In genomic region chr17:32013659-32014058, GRCm38 (mm10) we compare ENCODE assay signal across 10 mouse cellular contexts.
"Had no signal": no experiment of that assay in that cellular context is flagged by ENCODE, and none has a peak within 500 bp of the region (broad histone marks: within the 10 kb centered on the region; RNA-seq: fewer than 3 reads in every experiment).

No protein-coding gene starts in this region.

- H3K4me2 ChIP-seq: limb, embryonic 12.5 days; midbrain, embryonic 13.5 days; neural tube, embryonic 12.5 days had no signal

- H3K27me3 ChIP-seq: limb, embryonic 12.5 days; midbrain, embryonic 13.5 days; neural tube, embryonic 12.5 days had no signal

- H3K36me3 ChIP-seq: limb, embryonic 12.5 days; midbrain, embryonic 13.5 days; neural tube, embryonic 12.5 days had no signal

- H3K9me3 ChIP-seq: limb, embryonic 12.5 days; midbrain, embryonic 13.5 days; neural tube, embryonic 12.5 days had no signal

- H3K4me3 ChIP-seq: layer of hippocampus, adult 2 months; limb, embryonic 12.5 days; midbrain, embryonic 13.5 days; myocyte; neural tube, embryonic 12.5 days had no signal

- DNase-seq: kidney, adult 11 months; kidney, postnatal 10 days; kidney, postnatal 4 days; lung, adult 2 months; thymus, postnatal 36 days had no signal

- H3K27ac ChIP-seq: layer of hippocampus, adult 2 months; limb, embryonic 12.5 days; midbrain, embryonic 13.5 days; neural tube, embryonic 12.5 days had no signal

- H3K9ac ChIP-seq: limb, embryonic 12.5 days; midbrain, embryonic 13.5 days; neural tube, embryonic 12.5 days had no signal

- H3K4me1 ChIP-seq: midbrain, embryonic 13.5 days; neural tube, embryonic 12.5 days had no signal

- ATAC-seq: midbrain, embryonic 13.5 days had no signal
